Mouse (Mus musculus) large intestine, adult 2 months (tissue): ENCODE measurements around the gene Auh. TPM values are rescaled to one million over a fixed set of nuclear protein-coding genes. Genes with fewer than 3 reads are reported as not detected.

Experiments used
- DNase-seq: peaks from one replicate; pipeline ENCODE4 v3.0.0-alpha.2; 2012; ENCODE audit warnings: low read depth, low spot score
- WGBS: fragments of 180-500 bp; shearing (Covaris S2); methylation state at CpG from one replicate; pipeline ENCODE4 v1.1.7; 2018; 5-methylcytosine and 5-hydroxymethylcytosine counted together
- polyA plus RNA-seq: library from polyadenylated mRNA; depleted of rRNA; stranded (reverse); fragments of >200 nt; gene quantifications from 2 replicates; pipeline ENCODE4 v1.2.3, GENCODE M21; 2012

Auh gene
- polyA plus RNA-seq, 1 experiment = 15.2 TPM

- DNase-seq = no peak
- WGBS = 56% methylated on average over 10 of the region's 10 CpGs
Measured at GRCm38 (mm10) chr13:52930582-52930981, 1.1 kb upstream of the Auh start.

- no peak for DNase-seq
- WGBS = 44% methylated on average over 9 of the region's 9 CpGs
Measured at GRCm38 (mm10) chr13:52928392-52928791, 1.1 kb downstream of the Auh start.

- no peak for DNase-seq
- 70% methylated on average over 5 of the region's 5 CpGs for WGBS
Measured at GRCm38 (mm10) chr13:52924457-52924856, 5.0 kb downstream of the Auh start.

GRCm38 (mm10) chr13:52921966-52922365 is 7.5 kb downstream of the Auh start:
- WGBS = 73% methylated on average over 8 of the region's 8 CpGs
- DNase-seq = no peak

GRCm38 (mm10) chr13:52921065-52921825 is 8.2 kb downstream of the Auh start:
- DNase-seq = no peak
- 82% methylated on average over 7 of the region's 7 CpGs for WGBS

GRCm38 (mm10) chr13:52919790-52920352 is 9.6 kb downstream of the Auh start:
- no peak for DNase-seq
- 73% methylated on average over 10 of the region's 10 CpGs for WGBS

- 95% methylated on average over 5 of the region's 5 CpGs for WGBS
- no peak for DNase-seq
Measured at GRCm38 (mm10) chr13:52918333-52918732, 11.1 kb downstream of the Auh start.

GRCm38 (mm10) chr13:52914591-52915110 is 14.8 kb downstream of the Auh start:
- DNase-seq = no peak
- 72% methylated on average over 19 of the region's 19 CpGs for WGBS

- 77% methylated on average over 7 of the region's 7 CpGs for WGBS
Measured at GRCm38 (mm10) chr13:52913926-52914325, 15.6 kb downstream of the Auh start.

GRCm38 (mm10) chr13:52912495-52912894 is 17.0 kb downstream of the Auh start:
- DNase-seq = no peak
- WGBS = 58% methylated on average over 8 of the region's 8 CpGs

More at GRCm38 (mm10) chr13:52913926-52914325, 15.6 kb downstream of the Auh start:
- no peak for DNase-seq

- no peak for DNase-seq
- WGBS = 95% methylated on average over 4 of the region's 4 CpGs
Measured at GRCm38 (mm10) chr13:52911259-52911658, 18.2 kb downstream of the Auh start.

GRCm38 (mm10) chr13:52906296-52906695 is 23.2 kb downstream of the Auh start:
- WGBS = 90% methylated on average over 11 of the region's 11 CpGs

GRCm38 (mm10) chr13:52904175-52904574 is 25.3 kb downstream of the Auh start:
- 60% methylated on average over 6 of the region's 6 CpGs for WGBS
- DNase-seq = no peak

More at GRCm38 (mm10) chr13:52906296-52906695, 23.2 kb downstream of the Auh start:
- no peak for DNase-seq

GRCm38 (mm10) chr13:52903767-52904166 is 25.7 kb downstream of the Auh start:
- DNase-seq = no peak
- WGBS = 62% methylated on average over 10 of the region's 10 CpGs

GRCm38 (mm10) chr13:52902517-52902916 is 27.0 kb downstream of the Auh start:
- no peak for DNase-seq
- WGBS = 56% methylated on average over 8 of the region's 8 CpGs

GRCm38 (mm10) chr13:52899664-52900063 is 29.8 kb downstream of the Auh start:
- WGBS = 70% methylated on average over 5 of the region's 5 CpGs

GRCm38 (mm10) chr13:52897806-52898205 is 31.7 kb downstream of the Auh start:
- 72% methylated on average over 6 of the region's 6 CpGs for WGBS
- no peak for DNase-seq

More at GRCm38 (mm10) chr13:52899664-52900063, 29.8 kb downstream of the Auh start:
- DNase-seq = no peak

GRCm38 (mm10) chr13:52892791-52893190 is 36.7 kb downstream of the Auh start:
- no peak for DNase-seq
- 85% methylated on average over 1 of the region's 1 CpGs for WGBS

GRCm38 (mm10) chr13:52892065-52892503 is 37.4 kb downstream of the Auh start:
- 19% methylated on average over 10 of the region's 10 CpGs for WGBS

GRCm38 (mm10) chr13:52890313-52890712 is 39.2 kb downstream of the Auh start:
- DNase-seq = no peak
- 92% methylated on average over 9 of the region's 9 CpGs for WGBS

More at GRCm38 (mm10) chr13:52892065-52892503, 37.4 kb downstream of the Auh start:
- peak; percentile 43 for DNase-seq

GRCm38 (mm10) chr13:52886779-52887178 is 42.7 kb downstream of the Auh start:
- 90% methylated on average over 7 of the region's 7 CpGs for WGBS
- no peak for DNase-seq
